Mouse (Mus musculus): ENCODE results near the gene Crkl. TPM values are rescaled to one million over a fixed set of nuclear protein-coding genes. Genes with fewer than 3 reads are reported as not detected.

Gene Crkl
- 61.9 and 74.1 TPM in 2 replicates for polyA plus RNA-seq (2014; fragmentation: Nextera tagmentation; extraction: Ambion mirVana)

DNA sequence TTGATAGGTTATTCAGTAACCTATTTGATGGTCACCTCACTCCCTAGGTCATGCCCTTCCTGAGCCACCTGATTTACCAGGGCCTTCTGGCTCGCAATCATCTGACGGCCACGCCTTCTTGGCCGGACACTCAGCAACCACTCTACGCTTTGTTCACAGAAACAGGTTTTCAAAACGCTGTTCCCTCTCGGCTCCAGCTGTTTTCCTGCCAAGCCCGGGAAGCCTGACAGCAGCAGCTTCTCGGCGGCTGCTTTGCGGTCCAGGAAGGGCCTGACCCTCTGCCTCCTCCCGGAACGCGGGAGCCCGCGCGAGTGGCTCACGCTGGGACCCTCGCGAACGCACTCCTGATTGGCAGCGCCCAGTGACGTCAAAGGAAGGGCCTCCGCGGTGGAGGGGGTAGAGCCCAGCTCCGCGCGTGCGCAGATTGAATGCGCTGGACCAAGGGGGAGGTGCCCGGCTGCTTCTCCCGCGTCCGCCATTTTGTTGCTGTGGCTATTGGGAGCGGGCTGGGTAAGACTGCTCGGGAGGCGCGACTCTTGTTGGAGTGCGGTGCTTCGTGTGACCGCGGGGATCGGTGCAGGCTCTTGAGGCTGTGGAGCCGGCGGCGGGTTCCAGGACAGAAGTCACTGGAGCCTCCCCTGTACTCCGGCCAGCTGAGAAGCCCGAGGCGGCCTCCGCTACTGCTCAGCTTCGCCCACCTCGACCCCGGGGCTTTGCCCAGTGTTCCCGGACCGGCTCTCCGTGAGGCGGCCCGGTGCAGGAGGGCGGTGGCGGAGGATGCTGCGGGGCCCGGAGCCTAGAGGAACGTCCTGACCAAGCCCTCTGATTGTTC is at the start of gene Crkl:
TSS of gene Crkl (plus strand) at position 447 of the 832 bp plus-strand sequence.
- H3K9me3 ChIP-seq (ENCODE audit: low read depth, low read length) = no peaks in the 10 kb centered on the region
- H3K27ac ChIP-seq (ENCODE audit: low read depth) = peak within 1 kb of the TSS; percentile 96
- under 1% methylated on average over 63 of the region's 63 CpGs for WGBS
- peak; percentile 98 for ATAC-seq (ENCODE audit: insufficient read depth)
- peak within 1 kb of the TSS; percentile 99 for H3K4me3 ChIP-seq (ENCODE audit: low read depth, low read length)
- peaks cover 10% of the 10 kb centered on the region; the same call in 1 of the 2 replicates for H3K4me1 ChIP-seq (ENCODE audit: insufficient read depth)
- no peak for TF ChIP-seq CTCF (IDR thresholded peaks at IDR 0.05; ENCODE audit: low read depth)
- no peaks in the 10 kb centered on the region for H3K27me3 ChIP-seq (ENCODE audit: insufficient read depth, low read length)
- peak within 1 kb of the TSS; percentile 97 for H3K4me2 ChIP-seq
- peaks cover 13% of the 10 kb centered on the region for H3K36me3 ChIP-seq (ENCODE audit: insufficient read depth)
- H3K9ac ChIP-seq = peak within 1 kb of the TSS; percentile 95
- peak; percentile 100 for DNase-seq

- no peaks in the 10 kb centered on the region for H3K9me3 ChIP-seq (ENCODE audit: low read depth, low read length)
- no peak overlapping the region for H3K4me2 ChIP-seq
- DNase-seq (peak; percentile 65), ATAC-seq (ENCODE audit: insufficient read depth) (no peak)
- no peaks in the 10 kb centered on the region for H3K27me3 ChIP-seq (ENCODE audit: insufficient read depth, low read length)
- TF ChIP-seq CTCF (IDR thresholded peaks at IDR 0.05; ENCODE audit: low read depth) = peak; percentile 70
- H3K27ac ChIP-seq (ENCODE audit: low read depth) = no peak overlapping the region
- no peak overlapping the region for H3K4me3 ChIP-seq (ENCODE audit: low read depth, low read length)
- H3K9ac ChIP-seq = no peak overlapping the region
- WGBS = 74% methylated on average over 1 of the region's 1 CpGs
- no peaks in the 10 kb centered on the region for H3K36me3 ChIP-seq (ENCODE audit: insufficient read depth)
- no peaks in the 10 kb centered on the region; the same call in 1 of the 2 replicates for H3K4me1 ChIP-seq (ENCODE audit: insufficient read depth)
Observed at GRCm38 (mm10) chr16:17402855-17403254, 48.9 kb upstream of the Crkl start.

DNA sequence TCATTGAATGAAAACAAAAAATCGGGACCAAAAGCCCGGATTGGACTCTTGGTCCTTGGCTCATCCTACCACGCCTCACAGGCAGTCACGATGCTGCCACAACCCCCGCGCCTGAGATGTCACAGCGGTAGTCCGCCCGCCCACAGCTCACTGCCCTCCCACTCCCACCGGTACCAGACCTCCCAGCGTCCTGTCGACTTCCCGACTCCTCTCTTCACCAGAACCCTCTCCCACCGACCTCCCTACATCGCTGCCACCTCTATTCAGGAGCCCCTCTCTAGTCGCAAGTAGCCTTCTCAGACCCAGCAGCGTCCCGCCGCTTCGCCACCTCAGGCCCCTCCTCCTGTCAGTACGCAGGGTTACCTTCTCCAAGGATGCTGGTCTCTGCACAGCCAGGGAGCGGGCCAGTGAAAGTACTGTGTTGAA is 46.5 kb upstream of the Crkl start:
- no peaks in the 10 kb centered on the region for H3K9me3 ChIP-seq (ENCODE audit: low read depth, low read length)
- DNase-seq (peak; percentile 64), ATAC-seq (ENCODE audit: insufficient read depth) (peak; percentile 86)
- WGBS = 0% methylated on average over 22 of the region's 22 CpGs
- peak overlapping the region; percentile 51; the same call in 1 of the 2 replicates for H3K27ac ChIP-seq (ENCODE audit: low read depth)
- H3K4me2 ChIP-seq = peak overlapping the region; percentile 80
- H3K27me3 ChIP-seq (ENCODE audit: insufficient read depth, low read length) = no peaks in the 10 kb centered on the region
- TF ChIP-seq CTCF (IDR thresholded peaks at IDR 0.05; ENCODE audit: low read depth) = no peak
- H3K4me3 ChIP-seq (ENCODE audit: low read depth, low read length) = peak overlapping the region; percentile 72
- H3K4me1 ChIP-seq (ENCODE audit: insufficient read depth) = no peaks in the 10 kb centered on the region; the same call in 1 of the 2 replicates
- no peaks in the 10 kb centered on the region for H3K36me3 ChIP-seq (ENCODE audit: insufficient read depth)
- peak overlapping the region; percentile 68 for H3K9ac ChIP-seq

- no peak for TF ChIP-seq CTCF (IDR thresholded peaks at IDR 0.05; ENCODE audit: low read depth)
- Histone ChIP-seq H3K27me3 (ENCODE audit: insufficient read depth, low read length) (no peaks in the 10 kb centered on the region), H3K9ac (peak within 1 kb of the TSS; percentile 74), H3K4me2 (peak within 1 kb of the TSS; percentile 80), H3K36me3 (ENCODE audit: insufficient read depth) (no peaks in the 10 kb centered on the region), H3K27ac (ENCODE audit: low read depth) (peak within 1 kb of the TSS; percentile 51; the same call in 1 of the 2 replicates), H3K9me3 (ENCODE audit: low read depth, low read length) (no peaks in the 10 kb centered on the region), H3K4me3 (ENCODE audit: low read depth, low read length) (peak within 1 kb of the TSS; percentile 72), H3K4me1 (ENCODE audit: insufficient read depth) (no peaks in the 10 kb centered on the region; the same call in 1 of the 2 replicates)
- peak; percentile 97 for ATAC-seq (ENCODE audit: insufficient read depth)
- under 1% methylated on average over 63 of the region's 69 CpGs for WGBS
- peak; percentile 99 for DNase-seq
Observed at GRCm38 (mm10) chr16:17405736-17406443, 45.9 kb upstream of the Crkl start, which contains the start of the genes Snap29 and Pi4ka. Gene Snap29, plus strand, starts transcription at chr16:17405986. Gene Pi4ka, minus strand, starts transcription at chr16:17406314.

GRCm38 (mm10) chr16:17406512-17407231 is 45.1 kb upstream of the Crkl start:
- H3K36me3 ChIP-seq (ENCODE audit: insufficient read depth) = no peaks in the 10 kb centered on the region
- H3K4me1 ChIP-seq (ENCODE audit: insufficient read depth) = no peaks in the 10 kb centered on the region; the same call in 1 of the 2 replicates
- H3K4me3 ChIP-seq (ENCODE audit: low read depth, low read length) = peak overlapping the region; percentile 72
- H3K27ac ChIP-seq (ENCODE audit: low read depth) = no peak overlapping the region
- peak overlapping the region; percentile 61 for H3K4me2 ChIP-seq
- ATAC-seq (ENCODE audit: insufficient read depth) (no peak), DNase-seq (peak; percentile 17)
- peak overlapping the region; percentile 74 for H3K9ac ChIP-seq
- TF ChIP-seq CTCF (IDR thresholded peaks at IDR 0.05; ENCODE audit: low read depth) = no peak
- H3K9me3 ChIP-seq (ENCODE audit: low read depth, low read length) = no peaks in the 10 kb centered on the region
- 25% methylated on average over 9 of the region's 9 CpGs for WGBS
- no peaks in the 10 kb centered on the region for H3K27me3 ChIP-seq (ENCODE audit: insufficient read depth, low read length)

DNA sequence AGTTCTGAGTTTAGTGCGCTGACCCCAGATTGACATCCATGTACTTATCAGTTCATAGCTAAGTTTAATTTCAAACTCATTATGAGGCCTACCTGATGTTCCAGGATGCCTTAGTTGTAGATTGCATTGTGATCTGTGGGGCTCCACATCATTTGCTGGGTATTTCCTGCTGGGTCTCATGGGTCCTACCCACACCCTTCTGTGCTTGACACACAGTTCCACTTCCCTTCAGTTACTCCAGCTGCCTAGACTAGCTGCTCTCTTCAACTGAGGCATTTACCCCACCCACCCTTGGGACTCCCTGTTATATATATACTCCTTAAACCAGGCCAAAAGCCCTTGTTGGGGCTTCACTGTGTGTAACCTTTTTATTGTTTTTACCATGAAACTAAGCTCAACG is 42.7 kb upstream of the Crkl start:
- no peaks in the 10 kb centered on the region for H3K27me3 ChIP-seq (ENCODE audit: insufficient read depth, low read length)
- ATAC-seq (ENCODE audit: insufficient read depth) (no peak), DNase-seq (no peak)
- 98% methylated on average over 2 of the region's 2 CpGs for WGBS
- H3K36me3 ChIP-seq (ENCODE audit: insufficient read depth) = no peaks in the 10 kb centered on the region
- no peak overlapping the region for H3K9ac ChIP-seq
- no peak for TF ChIP-seq CTCF (IDR thresholded peaks at IDR 0.05; ENCODE audit: low read depth)
- H3K4me3 ChIP-seq (ENCODE audit: low read depth, low read length) = no peak overlapping the region
- H3K4me1 ChIP-seq (ENCODE audit: insufficient read depth) = no peaks in the 10 kb centered on the region; the same call in 1 of the 2 replicates
- H3K9me3 ChIP-seq (ENCODE audit: low read depth, low read length) = no peaks in the 10 kb centered on the region
- H3K4me2 ChIP-seq = no peak overlapping the region
- no peak overlapping the region for H3K27ac ChIP-seq (ENCODE audit: low read depth)

Data from lung, embryonic 14.5 days (tissue).